Mouse (Mus musculus) right cerebral cortex, postnatal 25 days (tissue): ENCODE results near the gene Olfr1094.

ENCODE experiments used
- DNase-seq: peaks from one replicate; pipeline ENCODE4 v3.0.0; 2022

Gene Olfr1094

GRCm38 (mm10) chr2:86824363-86824762 lies at the start of gene Olfr1094:
TSS of gene Olfr1094 (plus strand) at chr2:86824663.
- DNase-seq = no peak

DNA sequence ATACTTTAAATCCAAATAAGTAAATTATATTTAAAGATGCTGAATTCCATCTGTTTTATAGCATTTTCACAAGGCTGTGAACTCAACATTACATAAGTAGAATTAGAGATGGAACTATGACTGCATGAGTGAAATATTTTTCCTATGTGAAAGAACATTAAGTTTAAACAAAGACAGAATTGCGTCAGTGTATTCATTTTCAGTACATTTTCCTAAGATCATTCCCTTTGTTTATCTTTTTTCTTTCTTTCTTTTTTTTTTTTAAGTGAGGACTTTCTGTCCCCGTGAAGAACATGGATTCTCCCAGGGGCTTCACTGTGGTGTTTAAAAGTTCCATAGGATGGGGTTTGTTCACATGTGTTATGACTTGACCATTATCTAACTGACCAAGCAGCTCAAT lies 42.3 kb upstream of the Olfr1094 start, which contains the start of gene Olfr1093:
Gene Olfr1093 (plus strand): TSS at position 301 of the 400 bp plus-strand sequence.
- no peak for DNase-seq

DNA sequence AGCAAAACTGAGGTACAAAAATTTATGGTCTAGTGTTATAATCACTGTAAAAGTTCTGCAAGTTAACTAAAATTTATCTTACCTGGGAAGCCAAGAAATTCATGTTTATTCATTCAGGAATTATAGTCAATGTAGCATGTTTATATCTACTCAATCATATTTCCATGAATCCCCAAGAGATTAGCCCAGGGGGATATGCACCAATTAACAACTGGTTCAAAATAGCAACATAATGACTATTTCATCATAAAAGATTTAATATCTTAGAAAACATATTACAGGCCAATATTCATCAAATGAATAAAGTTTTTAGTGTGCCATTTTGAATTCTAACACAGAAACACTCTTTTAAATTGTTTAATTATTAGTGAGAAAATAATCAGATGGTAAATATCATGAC lies 14.5 kb upstream of the Olfr1094 start, which contains the start of gene Olfr141:
Gene Olfr141 (minus strand): TSS at position 101 of the 400 bp plus-strand sequence.
- no peak for DNase-seq

DNA sequence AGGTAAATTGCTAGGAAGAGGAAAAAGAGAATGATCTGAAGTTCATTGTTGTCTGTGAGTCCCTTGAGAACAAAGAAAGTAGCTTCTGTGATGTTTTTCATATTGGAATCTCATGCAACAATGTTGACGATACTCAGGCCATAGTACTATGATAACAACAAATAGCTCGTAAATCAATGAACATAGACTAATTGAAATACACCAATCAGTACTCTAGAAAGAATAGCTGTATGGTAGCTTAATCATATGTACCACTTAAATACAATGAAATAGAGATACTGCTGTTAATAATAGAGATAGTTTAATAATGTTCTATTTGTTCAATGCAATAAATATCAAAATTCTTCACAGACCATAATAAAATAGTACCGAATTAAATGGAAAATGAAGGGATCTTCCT lies 27.1 kb downstream of the Olfr1094 start, which contains the start of gene Olfr1095:
Gene Olfr1095 (minus strand): TSS at position 101 of the 400 bp plus-strand sequence.
- DNase-seq = no peak

- DNase-seq = no peak
Measured at GRCm38 (mm10) chr2:86874702-86875101, 50.2 kb downstream of the Olfr1094 start, which contains the start of gene Gm13723. TSS of gene Gm13723 (minus strand) at chr2:86874802.
